ENCODE assay signal across 16 mouse cellular contexts in the genomic region with DNA sequence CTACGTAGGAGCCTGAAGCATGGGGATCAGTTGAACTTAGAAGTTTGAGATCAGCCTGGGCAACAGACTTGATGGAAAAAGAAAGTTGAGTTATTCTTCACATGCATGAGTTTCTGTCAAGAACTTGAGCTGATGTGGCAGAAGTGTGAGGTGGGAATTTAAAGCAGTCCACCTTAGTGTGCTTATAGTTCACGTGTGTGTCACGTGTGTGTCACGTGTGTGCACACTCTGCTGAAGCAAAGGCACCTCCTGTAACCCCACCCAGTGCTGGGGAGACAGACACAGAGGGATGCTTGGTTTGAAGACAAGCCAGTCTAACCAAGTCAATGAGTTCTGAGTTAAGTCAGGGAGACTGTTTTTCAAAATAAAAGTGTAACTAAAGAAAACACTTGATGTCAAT. TPM values are rescaled to one million over a fixed set of nuclear protein-coding genes. Genes with fewer than 3 reads are reported as not detected.
A peak's percentile ranks its signal among the peaks of the same experiment; 100 is the strongest.
DNase-seq lines count a peak whose midpoint lies in the region; TF ChIP-seq lines count a peak whose summit lies in the region.
"Had no signal": no experiment of that assay in that cellular context is flagged by ENCODE, and none has a peak within 500 bp of the region (broad histone marks: within the 10 kb centered on the region; RNA-seq: fewer than 3 reads in every experiment).

No protein-coding gene starts in this region.

- H3K27ac ChIP-seq in CH12.LX (ENCODE audit: insufficient read depth, low read depth) = no peak overlapping the region

- DNase-seq in CH12.LX (ENCODE audit: extremely low read depth) = no peak
- no peak for DNase-seq in frontal cortex, adult 2 months (ENCODE audit: extremely low spot score in 1 of 2, low spot score in 1 of 2)
- DNase-seq: adrenal gland, adult 2 months; adrenal gland, adult 8-10 months; adrenal gland, postnatal 10 days; adrenal gland, postnatal 14 days; adrenal gland, postnatal 25 days; adrenal gland, postnatal 36 days; B cell, adult 2 months; cerebellum, adult 11 months; cerebellum, adult 11-12 months; cerebellum, adult 18-20 months; cerebellum, adult 2 months; cerebellum, adult 8-10 months had no signal

- no peak overlapping the region for H3K4me2 ChIP-seq in CH12.LX (ENCODE audit: insufficient read depth, low read depth, poor library complexity, severe bottlenecking)

- H3K9me3 ChIP-seq in CH12.LX (replicated peaks; ENCODE audit: low read length) = peaks cover 8% of the 10 kb centered on the region
- H3K9me3 ChIP-seq: G1E had no signal

- no peak for TF ChIP-seq RAD21 in CH12.LX (IDR thresholded peaks at IDR 0.05; ENCODE audit: low read depth, low read length)

- no peaks in the 10 kb centered on the region for H3K79me2 ChIP-seq in CH12.LX (replicated peaks; ENCODE audit: control insufficient read depth, extremely low read depth, insufficient read depth, poor library complexity, severe bottlenecking)

- no peak for TF ChIP-seq CTCF in CH12.LX (conservative IDR thresholded peaks at IDR 0.05 in 1 of 2, IDR thresholded peaks at IDR 0.05 in 1 of 2; ENCODE audit: low read depth in 2 of 2, low read length in 2 of 2)

- no peak overlapping the region for H3K4me3 ChIP-seq in CH12.LX (replicated peaks in 1 of 3; ENCODE audit: low read depth in 2 of 3, low read length in 2 of 3, poor library complexity in 1 of 3)

- H3K27me3 ChIP-seq in CH12.LX (replicated peaks) = peaks cover 15% of the 10 kb centered on the region
- H3K27me3 ChIP-seq: Patski had no signal

- in situ Hi-C loops in CH12.LX (cut with MboI; ENCODE audit: low pct_ligation_motif_present, low pct_unique_long_range_greater_than_20kb, low sequenced_read_pairs) = no loop called here

- dilution Hi-C loops in CH12.LX (cut with MboI; ENCODE audit: extremely low pct_ligation_motif_present, extremely low pct_unique_long_range_greater_than_20kb, low sequenced_read_pairs) = no loop called here

- H3K36me3 ChIP-seq in CH12.LX (replicated peaks in 1 of 2; ENCODE audit: control insufficient read depth in 1 of 2, insufficient read depth in 1 of 2, low read length in 1 of 2) = no peaks in the 10 kb centered on the region
- H3K36me3 ChIP-seq: G1E had no signal

- H3K9ac ChIP-seq in CH12.LX (ENCODE audit: insufficient read depth, low read depth) = no peak overlapping the region

- no peak for TF ChIP-seq EP300 in CH12.LX (IDR thresholded peaks at IDR 0.05; ENCODE audit: low read length)

- TF ChIP-seq POLR2A in CH12.LX (IDR thresholded peaks at IDR 0.05; ENCODE audit: low read depth, low read length) = no peak

- peaks cover 0 to 2% of the 10 kb centered on the region in 2 experiments; a peak in 1 of 4 replicates for H3K4me1 ChIP-seq in CH12.LX (ENCODE audit: control insufficient read depth in 1 of 2, insufficient read depth in 2 of 2)

TF ChIP-seq in CH12.LX, 34 proteins besides CTCF, POLR2A, EP300 and RAD21:
- TF ChIP-seq MAFK (IDR thresholded peaks at IDR 0.05; ENCODE audit: insufficient replicate concordance, low read length) (no peak), USF1 (IDR thresholded peaks at IDR 0.05; ENCODE audit: low read depth, low read length) (peak; percentile 24), BHLHE40 (IDR thresholded peaks at IDR 0.05; ENCODE audit: low read depth, low read length) (peak; percentile 89), MEF2A (IDR thresholded peaks at IDR 0.05; ENCODE audit: borderline replicate concordance, low read depth, low read length) (no peak), MAX (IDR thresholded peaks at IDR 0.05; ENCODE audit: low read length) (peak; percentile 50; the same call in 1 of the 2 replicates), PAX5 (IDR thresholded peaks at IDR 0.05; ENCODE audit: low read length) (no peak), USF2 (conservative IDR thresholded peaks at IDR 0.05; ENCODE audit: low read depth, low read length) (peak; percentile 45), ZC3H11A (IDR thresholded peaks at IDR 0.05; ENCODE audit: low read depth, low read length) (no peak), HCFC1 (IDR thresholded peaks at IDR 0.05; ENCODE audit: low read depth, low read length) (no peak)
TF ChIP-seq in CH12.LX: peak in this region for 4.

RNA-seq across cellular contexts. Expression of a gene that starts 6.6 kb away (rescaled TPM):
- total RNA-seq in CH12.LX (2012; rRNA removed) = 29.2 and 32.6 TPM in 2 replicates
- 31.9 and 39.9 TPM in 2 replicates for total RNA-seq in CH12.LX (2014; rRNA removed)
- polyA plus RNA-seq in CH12.LX (2012; ENCODE audit: insufficient read length, low read depth) = 28.0 and 31.3 TPM in 2 replicates
- 38.1 and 38.9 TPM in 2 replicates for polyA plus RNA-seq in frontal cortex, adult 2 months (2012; rRNA removed)

RNA-seq across cellular contexts. Expression of a gene that starts 51.7 kb away (rescaled TPM):
- 17.1 and 21.4 TPM in 2 replicates for total RNA-seq in CH12.LX (2012; rRNA removed)
- total RNA-seq in CH12.LX (2014; rRNA removed) = 48.8 and 56.9 TPM in 2 replicates
- 26.5 and 33.5 TPM in 2 replicates for polyA plus RNA-seq in CH12.LX (2012; ENCODE audit: insufficient read length, low read depth)
- 5.1 and 6.0 TPM in 2 replicates for polyA plus RNA-seq in frontal cortex, adult 2 months (2012; rRNA removed)
